Mouse (Mus musculus) intestine, postnatal 0 days (tissue): ENCODE data around the gene Sh3pxd2a. TPM values are rescaled to one million over a fixed set of nuclear protein-coding genes. Genes with fewer than 3 reads are reported as not detected.

Source experiments
- ATAC-seq: fragments of 200-750 bp; cut with Nextera tagmentation; 2 replicates; pipeline ENCODE4 v1.8.0; 2017; ENCODE audit warnings: mild to moderate bottlenecking, moderate TSS enrichment, moderate library complexity
- H3K27ac ChIP-seq: fragments of 300-500 bp; sonication (generic); 2 replicates; pipeline ENCODE4 v1.5.1; 2014; ENCODE audit warnings: mild to moderate bottlenecking, low read depth, low read length, moderate library complexity
- H3K27me3 ChIP-seq: fragments of 300-500 bp; sonication (generic); replicated peaks from 2 replicates; pipeline ENCODE4 v1.6.1; 2014; ENCODE audit warnings: low read length, mixed read lengths; ENCODE audit not compliant: control insufficient read depth, insufficient read depth
- H3K36me3 ChIP-seq: fragments of 300-500 bp; sonication (generic); 2 replicates; pipeline ENCODE4 v1.6.1; 2014; ENCODE audit warnings: mild to moderate bottlenecking, moderate library complexity; ENCODE audit not compliant: control insufficient read depth, insufficient read depth
- H3K4me1 ChIP-seq: fragments of 300-500 bp; sonication (generic); replicated peaks from 2 replicates; pipeline ENCODE4 v1.6.1; 2014; ENCODE audit warnings: antibody characterized with exemption, low read length, mixed read lengths; ENCODE audit not compliant: control insufficient read depth, insufficient read depth
- H3K4me2 ChIP-seq: fragments of 300-500 bp; sonication (generic); replicated peaks from 2 replicates; pipeline ENCODE4 v1.6.1; 2014; ENCODE audit warnings: low read depth, mild to moderate bottlenecking, moderate library complexity
- H3K4me3 ChIP-seq: fragments of 300-500 bp; sonication (generic); 2 replicates; pipeline ENCODE4 v1.5.1; 2014; ENCODE audit warnings: low read depth, low read length
- H3K9ac ChIP-seq: fragments of 300-500 bp; sonication (generic); 2 replicates; pipeline ENCODE4 v1.6.1; 2014; ENCODE audit warnings: mild to moderate bottlenecking, low read depth, low read length
- H3K9me3 ChIP-seq: fragments of 300-500 bp; sonication (generic); 2 replicates; pipeline ENCODE4 v1.6.1; 2016; ENCODE audit warnings: mixed run types; ENCODE audit not compliant: control insufficient read depth
- CTCF ChIP-seq: sonication (generic); IDR thresholded peaks from 2 replicates; pipeline ENCODE4 v1.5.1; 2016; ENCODE audit warnings: low read depth, mild to moderate bottlenecking, control low read depth, antibody characterized with exemption, moderate library complexity
- WGBS: fragments of 180-500 bp; shearing (Covaris S2); extraction: QIAGEN DNeasy Blood & Tissue Kit; methylation state at CpG from one replicate; pipeline ENCODE4 v1.1.7; 2014; 5-methylcytosine and 5-hydroxymethylcytosine counted together
- polyA plus RNA-seq: library from polyadenylated mRNA; unstranded; fragments of >200 nt; fragmentation: Nextera tagmentation; extraction: Ambion mirVana; gene quantifications from 2 replicates; pipeline ENCODE4 v1.2.1, GENCODE M21; 2015

Gene Sh3pxd2a
- polyA plus RNA-seq, 1 experiment from 2014 or later, result 2.2 TPM

DNA sequence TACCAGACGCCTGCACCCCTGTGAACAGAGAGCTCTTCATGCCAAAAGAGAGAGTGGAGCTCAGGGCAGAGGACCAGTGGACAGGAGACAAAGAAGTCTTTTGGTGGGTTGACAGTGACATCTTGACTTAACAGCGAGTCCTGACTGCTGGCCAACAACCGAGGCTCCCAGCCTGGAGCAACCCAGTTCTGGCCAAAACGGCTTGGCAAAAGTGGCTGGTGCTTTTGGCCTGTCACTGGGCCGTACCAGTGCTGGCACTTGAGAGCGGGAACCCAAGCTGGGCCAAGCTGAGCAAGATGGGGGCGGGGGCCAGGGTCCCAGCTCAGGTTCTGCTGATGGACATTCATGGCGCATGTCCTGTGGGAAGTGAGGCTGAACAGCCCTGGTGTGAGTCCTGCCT, 97.6 kb downstream of the Sh3pxd2a start:
- ATAC-seq, result no peak
- no peak for TF ChIP-seq CTCF
- 90% methylated on average over 8 of the region's 8 CpGs for WGBS
- H3K27me3 ChIP-seq, result no peaks in the 10 kb centered on the region
- peaks cover 17% of the 10 kb centered on the region for H3K36me3 ChIP-seq
- no peak overlapping the region for H3K27ac ChIP-seq
- no peaks in the 10 kb centered on the region for H3K9me3 ChIP-seq
- H3K4me3 ChIP-seq, result no peak overlapping the region
- H3K9ac ChIP-seq, result no peak overlapping the region
- H3K4me2 ChIP-seq, result no peak overlapping the region
- H3K4me1 ChIP-seq, result no peaks in the 10 kb centered on the region

DNA sequence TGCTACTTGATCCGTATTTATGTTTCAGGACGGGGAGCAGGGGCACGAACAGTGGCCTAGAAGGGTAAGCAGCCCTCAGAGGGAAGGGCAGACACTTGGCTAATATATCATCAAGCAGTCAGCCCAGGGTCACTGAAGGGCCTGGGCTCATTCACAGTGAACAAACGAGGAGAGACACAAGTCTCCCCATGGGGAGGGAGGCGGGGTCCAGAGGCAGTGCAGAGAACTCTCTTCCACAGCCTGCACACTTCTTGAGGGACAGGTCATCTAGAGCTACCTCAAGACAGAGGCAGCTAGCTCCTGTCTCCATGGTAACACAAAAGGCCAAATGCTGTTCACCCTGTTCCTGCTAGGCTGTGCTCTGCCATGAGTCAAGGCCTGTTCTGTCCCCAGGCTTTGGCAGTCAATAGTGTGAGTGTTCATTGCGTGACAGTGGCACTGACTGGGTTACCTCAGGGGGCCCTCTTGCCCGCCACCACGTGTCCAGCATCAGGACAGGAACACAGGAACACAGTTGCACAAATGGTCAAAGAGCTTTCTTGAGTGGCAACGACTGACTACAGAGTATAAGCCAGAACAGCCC, 101.0 kb downstream of the Sh3pxd2a start:
- 66% methylated on average over 9 of the region's 9 CpGs for WGBS
- no peak for TF ChIP-seq CTCF
- Histone ChIP-seq H3K36me3 (peaks cover 17% of the 10 kb centered on the region), H3K4me1 (no peaks in the 10 kb centered on the region), H3K4me3 (no peak overlapping the region), H3K27me3 (no peaks in the 10 kb centered on the region), H3K27ac (no peak overlapping the region), H3K9ac (no peak overlapping the region), H3K9me3 (no peaks in the 10 kb centered on the region), H3K4me2 (no peak overlapping the region)
- no peak for ATAC-seq

DNA sequence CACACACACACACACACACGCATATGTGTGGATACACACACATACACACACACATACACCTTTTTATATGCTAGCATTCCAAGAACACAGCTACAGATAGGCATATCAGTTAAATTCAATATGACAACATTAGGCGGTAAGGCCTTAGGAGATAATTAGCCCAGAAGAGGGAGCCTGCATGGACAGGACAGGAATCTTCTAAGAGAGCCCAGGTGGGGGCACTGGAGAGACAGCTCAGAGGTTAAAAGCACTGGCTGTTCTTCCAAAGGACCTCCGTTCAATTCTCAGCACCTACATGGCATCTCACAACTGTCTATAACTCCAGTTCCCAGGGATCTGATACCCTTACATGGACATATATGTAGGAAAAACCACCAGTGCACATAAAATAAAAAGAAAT, 103.3 kb downstream of the Sh3pxd2a start:
- Histone ChIP-seq H3K4me3 (no peak overlapping the region), H3K4me1 (no peaks in the 10 kb centered on the region), H3K27ac (no peak overlapping the region), H3K9ac (no peak overlapping the region), H3K27me3 (no peaks in the 10 kb centered on the region), H3K9me3 (no peaks in the 10 kb centered on the region), H3K4me2 (no peak overlapping the region), H3K36me3 (peaks cover 17% of the 10 kb centered on the region)
- WGBS, result 74% methylated on average over 3 of the region's 3 CpGs
- ATAC-seq, result no peak
- TF ChIP-seq CTCF, result peak; percentile 61

DNA sequence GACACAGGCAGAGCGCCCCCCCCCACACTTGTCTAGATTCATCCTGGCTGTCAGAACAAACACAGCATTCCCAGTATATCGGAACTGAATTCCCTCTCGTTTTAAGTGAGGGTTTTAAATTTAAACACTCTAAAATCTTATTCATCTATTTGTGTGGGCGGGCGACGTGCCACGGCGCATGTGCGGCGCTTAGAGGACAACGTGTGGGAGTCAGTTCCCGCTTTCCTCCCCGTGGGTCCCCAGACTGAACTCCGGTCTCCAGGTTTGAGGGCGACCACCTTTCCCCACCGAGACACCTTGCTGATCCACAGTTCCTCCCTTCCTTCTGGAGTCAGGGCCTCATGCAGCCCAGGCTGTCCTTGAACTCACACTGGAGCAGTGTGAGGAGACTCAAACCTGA, 104.2 kb downstream of the Sh3pxd2a start:
- no peaks in the 10 kb centered on the region for H3K9me3 ChIP-seq
- no peaks in the 10 kb centered on the region for H3K4me1 ChIP-seq
- no peak overlapping the region for H3K27ac ChIP-seq
- no peak for TF ChIP-seq CTCF
- H3K4me2 ChIP-seq, result no peak overlapping the region
- H3K9ac ChIP-seq, result no peak overlapping the region
- H3K27me3 ChIP-seq, result no peaks in the 10 kb centered on the region
- H3K36me3 ChIP-seq, result peaks cover 17% of the 10 kb centered on the region
- no peak for ATAC-seq
- no peak overlapping the region for H3K4me3 ChIP-seq
- WGBS, result 89% methylated on average over 16 of the region's 16 CpGs

DNA sequence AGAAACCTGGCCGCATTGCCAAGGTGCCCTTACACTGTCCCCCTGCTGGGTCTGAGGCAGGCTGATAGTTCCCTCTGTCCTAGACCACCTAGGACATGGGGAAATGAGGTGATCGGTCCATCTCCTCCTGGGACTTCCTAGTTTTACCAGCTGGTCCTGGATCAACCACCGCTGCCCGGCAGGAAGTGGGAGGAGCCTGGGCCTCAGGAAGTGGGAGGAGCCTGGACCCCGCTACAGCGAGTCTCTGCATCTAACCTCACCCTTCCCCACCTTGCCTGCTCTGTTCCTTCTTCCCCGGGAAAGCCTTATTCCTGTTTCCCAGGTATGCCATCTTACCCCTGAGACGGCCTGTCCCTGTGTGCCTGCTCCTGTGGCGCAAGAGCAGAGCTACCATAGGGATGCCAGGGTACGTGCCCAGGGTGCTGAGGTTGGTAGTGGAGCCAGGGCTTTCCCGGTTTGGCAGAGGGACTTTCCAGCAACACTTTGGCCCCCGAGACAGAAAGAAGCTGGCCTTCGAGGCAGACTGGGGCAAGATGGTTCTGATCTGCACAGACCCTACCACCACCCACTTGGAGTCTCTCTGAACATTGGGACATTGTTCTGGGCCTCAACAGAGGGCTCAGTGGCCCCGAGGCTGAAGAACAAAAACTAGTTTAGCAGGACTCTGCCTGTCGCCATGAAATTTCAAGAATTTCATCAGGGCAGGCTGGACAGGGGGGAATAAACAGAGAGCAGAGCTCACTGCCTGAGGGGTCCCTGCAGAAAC, 104.9 kb downstream of the Sh3pxd2a start:
- Histone ChIP-seq H3K27me3 (no peaks in the 10 kb centered on the region), H3K27ac (no peak overlapping the region; the same call in 1 of the 2 replicates), H3K9me3 (no peaks in the 10 kb centered on the region), H3K4me2 (peak overlapping the region; percentile 28; the same call in 1 of the 2 replicates), H3K4me3 (no peak overlapping the region), H3K36me3 (peaks cover 14% of the 10 kb centered on the region), H3K9ac (no peak overlapping the region), H3K4me1 (no peaks in the 10 kb centered on the region)
- 63% methylated on average over 15 of the region's 15 CpGs for WGBS
- ATAC-seq, result no peak
- TF ChIP-seq CTCF, result no peak

DNA sequence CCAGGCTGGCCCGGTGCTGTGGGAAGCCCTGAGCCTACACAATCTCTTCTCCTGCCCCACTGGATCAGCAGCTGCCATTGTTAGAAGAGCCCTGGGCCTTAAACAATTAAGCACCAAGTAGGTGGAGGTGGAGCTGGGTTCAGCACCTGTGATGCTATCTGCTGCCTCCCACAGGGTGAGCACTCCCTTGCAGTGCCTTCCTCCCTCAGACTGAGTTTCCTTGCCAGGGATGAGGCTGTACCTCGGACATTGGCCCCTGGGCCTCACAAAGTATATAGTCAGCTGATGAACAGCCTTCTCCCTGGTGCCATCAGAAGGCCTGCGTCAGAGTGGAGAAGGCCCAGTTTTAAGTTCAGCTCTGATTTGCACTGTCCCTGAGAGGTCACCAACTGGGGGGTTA, 106.9 kb downstream of the Sh3pxd2a start:
- H3K27ac ChIP-seq, result no peak overlapping the region
- 43% methylated on average over 3 of the region's 3 CpGs for WGBS

More for the DNA sequence above, 106.9 kb downstream of the Sh3pxd2a start:
- Histone ChIP-seq H3K9me3 (no peaks in the 10 kb centered on the region), H3K4me1 (no peaks in the 10 kb centered on the region), H3K4me3 (no peak overlapping the region), H3K36me3 (peaks cover 4% of the 10 kb centered on the region; the same call in 1 of the 2 replicates), H3K27me3 (no peaks in the 10 kb centered on the region), H3K9ac (no peak overlapping the region), H3K4me2 (no peak overlapping the region)
- peak; percentile 46 for TF ChIP-seq CTCF
- peak; percentile 72 for ATAC-seq
